ENCODE assay signal across 21 mouse cellular contexts in the genomic region with DNA sequence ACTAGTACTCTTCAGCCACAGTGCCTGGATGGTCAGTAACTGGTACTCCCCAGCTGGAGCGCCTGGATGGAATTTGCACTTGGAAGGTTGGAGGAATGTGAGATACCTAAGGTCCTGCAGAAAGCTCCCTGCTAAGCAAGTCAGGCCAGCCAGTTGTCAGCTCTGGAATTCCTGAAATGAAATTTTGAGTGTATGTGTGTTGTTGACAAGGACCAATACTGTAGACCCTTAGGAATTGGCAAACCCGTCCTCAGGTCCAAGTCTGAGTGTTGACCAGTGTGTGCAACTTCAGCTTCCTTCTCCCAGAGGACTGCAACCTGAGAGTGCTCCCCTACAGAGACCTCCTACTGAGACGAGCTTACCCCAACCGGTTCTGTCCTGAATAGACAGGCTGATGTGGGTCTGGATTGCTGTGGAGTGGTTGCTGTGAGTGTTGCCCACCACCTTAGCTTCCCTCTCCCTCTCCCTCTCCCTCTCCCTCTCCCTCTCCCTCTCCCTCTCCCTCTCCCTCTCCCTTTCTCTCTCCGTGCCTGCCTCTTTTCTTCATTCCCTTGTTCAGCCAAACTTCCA. TPM values are rescaled to one million over a fixed set of nuclear protein-coding genes. Genes with fewer than 3 reads are reported as not detected.
DNase-seq lines count a peak whose midpoint lies in the region; ATAC-seq and TF ChIP-seq lines count a peak whose summit lies in the region.
"Had no signal": no experiment of that assay in that cellular context is flagged by ENCODE, and none has a peak within 500 bp of the region (broad histone marks: within the 10 kb centered on the region; RNA-seq: fewer than 3 reads in every experiment).

No protein-coding gene starts in this region.

- no peak overlapping the region for H3K4me2 ChIP-seq in embryonic facial prominence, embryonic 14.5 days (ENCODE audit: low read depth, low read length)
- H3K4me2 ChIP-seq in kidney, postnatal 0 days (ENCODE audit: low read length): no peak overlapping the region
- no peak overlapping the region for H3K4me2 ChIP-seq in lung, embryonic 16.5 days (ENCODE audit: low read depth, low read length)
- no peak overlapping the region for H3K4me2 ChIP-seq in stomach, postnatal 0 days (replicated peaks; ENCODE audit: low read depth)
- H3K4me2 ChIP-seq: heart, embryonic 13.5 days; midbrain, embryonic 12.5 days had no signal

- peaks cover 15% of the 10 kb centered on the region; the same call in 1 of the 2 replicates for H3K36me3 ChIP-seq in embryonic facial prominence, embryonic 14.5 days (ENCODE audit: control insufficient read depth, insufficient read depth, low read length)
- H3K36me3 ChIP-seq in kidney, postnatal 0 days (ENCODE audit: insufficient read depth, low read length): 0 out of 2 replicates have a peak, but pooled peaks cover 4% of the 10 kb centered on the region
- H3K36me3 ChIP-seq in lung, embryonic 16.5 days (ENCODE audit: control insufficient read depth, insufficient read depth, low read length): peaks cover 2% of the 10 kb centered on the region; the same call in 1 of the 2 replicates
- 0 out of 2 replicates have a peak, but pooled peaks cover 2% of the 10 kb centered on the region for H3K36me3 ChIP-seq in stomach, postnatal 0 days (ENCODE audit: control insufficient read depth, insufficient read depth, low read length)

- peak; percentile 56 for DNase-seq in ES-CJ7 (ENCODE audit: low read depth, low spot score)
- peak; percentile 23 for DNase-seq in embryonic facial prominence, embryonic 14.5 days (ENCODE audit: low spot score)
- DNase-seq in kidney, postnatal 0 days (ENCODE audit: low spot score): no peak
- DNase-seq in embryo, embryonic 11 days: no peak
- DNase-seq in stomach, postnatal 0 days (ENCODE audit: low spot score): no peak
- DNase-seq in ovary, postnatal 36 days (ENCODE audit: low spot score): no peak
- DNase-seq: adrenal gland, adult 8-10 months; cerebellum, adult 2 months; forebrain, postnatal 0 days; gastrocnemius, postnatal 10 days; liver had no signal

- ATAC-seq in embryonic facial prominence, embryonic 14.5 days (ENCODE audit: low read depth): 0 out of 2 replicates have a peak, but pooled peaks have one; percentile 60
- ATAC-seq in kidney, postnatal 0 days (replicated peaks; ENCODE audit: low FRiP score, low read depth): no peak; the same call in 1 of the 2 replicates
- ATAC-seq in lung, embryonic 16.5 days (ENCODE audit: low read depth): peak; percentile 69
- no peak for ATAC-seq in stomach, postnatal 0 days (ENCODE audit: low FRiP score, low TSS enrichment)
- ATAC-seq: forebrain, postnatal 0 days; inflammation-experienced regulatory T-cells, adult 6 months had no signal

- no peak for TF ChIP-seq EP300 in stomach, postnatal 0 days (optimal IDR thresholded peaks at IDR 0.05)

- no peaks in the 10 kb centered on the region for H3K4me1 ChIP-seq in embryonic facial prominence, embryonic 14.5 days (ENCODE audit: control insufficient read depth, insufficient read depth, low read length)
- no peaks in the 10 kb centered on the region for H3K4me1 ChIP-seq in kidney, postnatal 0 days (replicated peaks; ENCODE audit: insufficient read depth, low read length)
- H3K4me1 ChIP-seq in lung, embryonic 16.5 days (replicated peaks; ENCODE audit: control insufficient read depth, insufficient read depth, low read length): no peaks in the 10 kb centered on the region; the same call in 1 of the 2 replicates
- H3K4me1 ChIP-seq in stomach, postnatal 0 days (replicated peaks; ENCODE audit: control insufficient read depth, insufficient read depth): peaks cover 3% of the 10 kb centered on the region; the same call in 1 of the 2 replicates
- H3K4me1 ChIP-seq: hindbrain, embryonic 10.5 days; midbrain, embryonic 12.5 days had no signal

- H3K4me3 ChIP-seq in embryonic facial prominence, embryonic 14.5 days (ENCODE audit: low read depth, low read length): no peak overlapping the region
- no peak overlapping the region for H3K4me3 ChIP-seq in kidney, postnatal 0 days (replicated peaks; ENCODE audit: low read depth, low read length)
- H3K4me3 ChIP-seq in lung, embryonic 16.5 days (ENCODE audit: low read length): no peak overlapping the region
- no peak overlapping the region for H3K4me3 ChIP-seq in stomach, postnatal 0 days (ENCODE audit: low read depth, low read length)
- H3K4me3 ChIP-seq: erythroblast, embryonic 14.5 days; heart, embryonic 13.5 days; hindbrain, embryonic 10.5 days; midbrain, embryonic 12.5 days; myocyte had no signal

- H3K9me3 ChIP-seq in embryonic facial prominence, embryonic 14.5 days (ENCODE audit: control insufficient read depth, low read length): no peaks in the 10 kb centered on the region
- no peaks in the 10 kb centered on the region for H3K9me3 ChIP-seq in kidney, postnatal 0 days (replicated peaks; ENCODE audit: low read length)
- H3K9me3 ChIP-seq in lung, embryonic 16.5 days (ENCODE audit: control insufficient read depth, low read length): no peaks in the 10 kb centered on the region
- H3K9me3 ChIP-seq in stomach, postnatal 0 days (ENCODE audit: control insufficient read depth, low read length): no peaks in the 10 kb centered on the region
- H3K9me3 ChIP-seq: heart, embryonic 13.5 days; hindbrain, embryonic 10.5 days; midbrain, embryonic 12.5 days had no signal

- H3K9ac ChIP-seq in embryonic facial prominence, embryonic 14.5 days (ENCODE audit: low read depth, low read length): no peak overlapping the region
- H3K9ac ChIP-seq in kidney, postnatal 0 days (ENCODE audit: low read depth, low read length): no peak overlapping the region
- H3K9ac ChIP-seq in lung, embryonic 16.5 days (ENCODE audit: low read length): no peak overlapping the region
- H3K9ac ChIP-seq in stomach, postnatal 0 days (ENCODE audit: low read length): no peak overlapping the region
- H3K9ac ChIP-seq: forebrain, postnatal 0 days; heart, embryonic 13.5 days; midbrain, embryonic 12.5 days had no signal

- 34% methylated on average over 5 of the region's 5 CpGs for WGBS in embryonic facial prominence, embryonic 14.5 days
- WGBS in kidney, postnatal 0 days: 46% methylated on average over 5 of the region's 5 CpGs
- 16% methylated on average over 5 of the region's 5 CpGs for WGBS in lung, embryonic 16.5 days
- WGBS in stomach, postnatal 0 days: 37% methylated on average over 5 of the region's 5 CpGs

- no peak for TF ChIP-seq CTCF in kidney, postnatal 0 days (IDR thresholded peaks at IDR 0.05; ENCODE audit: low read depth)
- no peak for TF ChIP-seq CTCF in stomach, postnatal 0 days (IDR thresholded peaks at IDR 0.05; ENCODE audit: low read depth)

- H3K27ac ChIP-seq in embryonic facial prominence, embryonic 14.5 days (replicated peaks; ENCODE audit: low read depth, low read length): no peak overlapping the region
- H3K27ac ChIP-seq in kidney, postnatal 0 days: peak overlapping the region; percentile 51; the same call in 1 of the 2 replicates
- H3K27ac ChIP-seq in lung, embryonic 16.5 days (ENCODE audit: low read length): peak overlapping the region; percentile 59
- H3K27ac ChIP-seq in stomach, postnatal 0 days (replicated peaks): no peak overlapping the region
- H3K27ac ChIP-seq: heart, embryonic 13.5 days; hindbrain, embryonic 10.5 days; macrophage; midbrain, embryonic 12.5 days had no signal

- H3K27me3 ChIP-seq in embryonic facial prominence, embryonic 14.5 days (replicated peaks; ENCODE audit: control insufficient read depth, insufficient read depth, low read length): no peaks in the 10 kb centered on the region
- H3K27me3 ChIP-seq in kidney, postnatal 0 days (ENCODE audit: insufficient read depth, low read length): no peaks in the 10 kb centered on the region
- no peaks in the 10 kb centered on the region for H3K27me3 ChIP-seq in lung, embryonic 16.5 days (ENCODE audit: control insufficient read depth, insufficient read depth, low read depth, low read length)
- H3K27me3 ChIP-seq in stomach, postnatal 0 days (ENCODE audit: control insufficient read depth, insufficient read depth, low read length): no peaks in the 10 kb centered on the region
- H3K27me3 ChIP-seq: heart, embryonic 13.5 days; midbrain, embryonic 12.5 days had no signal

RNA-seq across cellular contexts. Expression of a gene that starts 13.4 kb away (rescaled TPM):
- polyA plus RNA-seq in embryonic facial prominence, embryonic 14.5 days (2014; fragmentation: Nextera tagmentation; extraction: Ambion mirVana): 72.9 and 76.9 TPM in 2 replicates
- polyA plus RNA-seq in kidney, postnatal 0 days (2015; fragmentation: Nextera tagmentation; extraction: Ambion mirVana): 76.9 and 86.3 TPM in 2 replicates
- polyA plus RNA-seq in lung, embryonic 16.5 days (2015; fragmentation: Nextera tagmentation; extraction: Ambion mirVana): 62.0 and 63.2 TPM in 2 replicates
- 53.6 and 54.7 TPM in 2 replicates for polyA plus RNA-seq in stomach, postnatal 0 days (2015; fragmentation: Nextera tagmentation; extraction: Ambion mirVana)

RNA-seq across cellular contexts. Expression of a gene that starts 24.8 kb away (rescaled TPM):
- 4.1 and 10.5 TPM in 2 replicates for polyA plus RNA-seq in embryonic facial prominence, embryonic 14.5 days (2014; fragmentation: Nextera tagmentation; extraction: Ambion mirVana)
- 22.5 and 23.3 TPM in 2 replicates for polyA plus RNA-seq in kidney, postnatal 0 days (2015; fragmentation: Nextera tagmentation; extraction: Ambion mirVana)
- 13.0 and 23.4 TPM in 2 replicates for polyA plus RNA-seq in lung, embryonic 16.5 days (2015; fragmentation: Nextera tagmentation; extraction: Ambion mirVana)
- polyA plus RNA-seq in stomach, postnatal 0 days (2015; fragmentation: Nextera tagmentation; extraction: Ambion mirVana): 27.3 and 27.8 TPM in 2 replicates

RNA-seq across cellular contexts. Expression of a gene that starts 37.2 kb away (rescaled TPM):
- not detected in 2 replicates for polyA plus RNA-seq in embryonic facial prominence, embryonic 14.5 days (2014; fragmentation: Nextera tagmentation; extraction: Ambion mirVana)
- polyA plus RNA-seq in kidney, postnatal 0 days (2015; fragmentation: Nextera tagmentation; extraction: Ambion mirVana): not detected in 2 replicates
- polyA plus RNA-seq in lung, embryonic 16.5 days (2015; fragmentation: Nextera tagmentation; extraction: Ambion mirVana): not detected in 2 replicates
- polyA plus RNA-seq in stomach, postnatal 0 days (2015; fragmentation: Nextera tagmentation; extraction: Ambion mirVana): not detected in 2 replicates
- polyA plus RNA-seq: C2C12; cerebellum, adult 2 months; cortical plate, adult 2 months; erythroblast, embryonic 14.5 days; forebrain, postnatal 0 days; heart, embryonic 13.5 days; hindbrain, embryonic 10.5 days; inflammation-experienced regulatory T-cells, adult 6 months; macrophage; myocyte had no signal

RNA-seq across cellular contexts. Expression of a gene that starts 49.9 kb away (rescaled TPM):
- polyA plus RNA-seq in embryonic facial prominence, embryonic 14.5 days (2014; fragmentation: Nextera tagmentation; extraction: Ambion mirVana): 12.5 and 14.7 TPM in 2 replicates
- polyA plus RNA-seq in kidney, postnatal 0 days (2015; fragmentation: Nextera tagmentation; extraction: Ambion mirVana): 22.8 and 23.3 TPM in 2 replicates
- 7.9 and 15.2 TPM in 2 replicates for polyA plus RNA-seq in lung, embryonic 16.5 days (2015; fragmentation: Nextera tagmentation; extraction: Ambion mirVana)
- polyA plus RNA-seq in stomach, postnatal 0 days (2015; fragmentation: Nextera tagmentation; extraction: Ambion mirVana): 26.9 and 28.1 TPM in 2 replicates
- polyA plus RNA-seq: erythroblast, embryonic 14.5 days had no signal

RNA-seq across cellular contexts. Expression of a gene that starts 51.5 kb away (rescaled TPM):
- polyA plus RNA-seq in embryonic facial prominence, embryonic 14.5 days (2014; fragmentation: Nextera tagmentation; extraction: Ambion mirVana): 53.7 and 62.4 TPM in 2 replicates
- 715 and 716 TPM in 2 replicates for polyA plus RNA-seq in kidney, postnatal 0 days (2015; fragmentation: Nextera tagmentation; extraction: Ambion mirVana)
- polyA plus RNA-seq in lung, embryonic 16.5 days (2015; fragmentation: Nextera tagmentation; extraction: Ambion mirVana): 486 and 558 TPM in 2 replicates
- 123 and 147 TPM in 2 replicates for polyA plus RNA-seq in stomach, postnatal 0 days (2015; fragmentation: Nextera tagmentation; extraction: Ambion mirVana)
- polyA plus RNA-seq: C2C12; erythroblast, embryonic 14.5 days; inflammation-experienced regulatory T-cells, adult 6 months; macrophage; myocyte had no signal

Comparison
In these comparisons a context has a peak if more than half of its experiments do, and no peak if none do; other contexts are left out.
1. DNase-seq: peak in ES-CJ7 (single experiment) and embryonic facial prominence, embryonic 14.5 days (single experiment); none in kidney, postnatal 0 days (single experiment), embryo, embryonic 11 days (single experiment), stomach, postnatal 0 days (single experiment) and ovary, postnatal 36 days (single experiment).
2. ATAC-seq: peak in embryonic facial prominence, embryonic 14.5 days (single experiment) and lung, embryonic 16.5 days (single experiment); none in kidney, postnatal 0 days (single experiment) and stomach, postnatal 0 days (single experiment).
3. H3K27ac ChIP-seq: peak in kidney, postnatal 0 days (single experiment) and lung, embryonic 16.5 days (single experiment); none in embryonic facial prominence, embryonic 14.5 days (single experiment) and stomach, postnatal 0 days (single experiment).